Mouse (Mus musculus): ENCODE data around the gene Strip2. TPM values are rescaled to one million over a fixed set of nuclear protein-coding genes. Genes with fewer than 3 reads are reported as not detected.

Strip2 gene
- polyA plus RNA-seq, 1 experiment: 0.79 TPM

DNA sequence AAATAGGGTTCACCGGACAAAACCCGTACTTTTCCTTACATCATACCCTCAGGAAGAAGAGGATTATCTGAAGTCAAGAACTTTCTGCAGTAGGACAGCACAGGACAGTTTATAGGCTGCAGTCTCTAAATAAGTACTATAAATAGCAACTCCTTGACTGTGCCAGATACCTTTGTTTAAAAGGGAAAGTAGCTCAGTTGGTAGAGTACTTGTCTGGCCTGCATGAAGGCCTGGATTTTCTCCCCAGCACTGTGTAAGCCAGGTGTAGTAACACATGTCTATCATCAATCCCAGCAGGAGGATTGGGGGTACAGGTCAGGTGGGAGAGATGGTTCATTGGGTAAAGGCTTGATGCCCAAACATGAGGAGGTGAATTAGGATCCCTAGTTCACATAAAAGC, 34.9 kb upstream of the Strip2 start:
- no peaks in the 10 kb centered on the region for H3K4me1 ChIP-seq (ENCODE audit: control insufficient read depth, insufficient read depth, insufficient read length)
- no peak overlapping the region for H3K27ac ChIP-seq (ENCODE audit: insufficient read depth, low read length)
- no peak for TF ChIP-seq CTCF (IDR thresholded peaks at IDR 0.05; ENCODE audit: extremely low read depth, insufficient read depth, insufficient read length, insufficient replicate concordance)
- no peak for TF ChIP-seq POLR2A (IDR thresholded peaks at IDR 0.05; ENCODE audit: low read depth, low read length)
- H3K4me3 ChIP-seq (ENCODE audit: extremely low read depth, insufficient read depth, insufficient read length): no peak overlapping the region
- no peaks in the 10 kb centered on the region for H3K27me3 ChIP-seq (ENCODE audit: control insufficient read depth, insufficient read depth, low read length)
- peaks cover 2% of the 10 kb centered on the region; the same call in 1 of the 2 replicates for H3K36me3 ChIP-seq (ENCODE audit: control insufficient read depth, insufficient read depth, low read length)
- 91% methylated on average over 2 of the region's 2 CpGs for WGBS
- no peak for DNase-seq (ENCODE audit: low read depth in 1 of 2, low spot score in 2 of 2)

DNA sequence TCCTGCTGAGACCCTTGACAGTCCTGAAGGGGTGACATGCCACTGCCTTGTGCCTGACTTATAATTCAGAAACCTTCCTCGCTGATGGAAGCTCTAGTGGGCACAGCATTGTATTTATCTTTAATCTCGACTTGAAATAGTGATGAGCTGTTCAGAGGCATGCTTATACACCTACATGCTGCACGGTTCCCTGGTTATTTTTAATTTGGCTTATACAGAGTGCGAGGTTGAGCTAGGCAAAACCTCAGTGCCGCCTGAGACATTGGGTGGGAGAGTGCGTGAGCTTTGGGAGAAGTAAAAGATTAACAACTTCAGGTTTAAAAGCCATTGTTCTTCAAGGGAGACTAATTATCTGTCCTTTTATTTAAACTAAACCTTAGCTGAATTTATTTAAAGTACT, 33.9 kb upstream of the Strip2 start:
- TF ChIP-seq POLR2A (IDR thresholded peaks at IDR 0.05; ENCODE audit: low read depth, low read length) (no peak), CTCF (IDR thresholded peaks at IDR 0.05; ENCODE audit: extremely low read depth, insufficient read depth, insufficient read length, insufficient replicate concordance) (no peak)
- H3K36me3 ChIP-seq (ENCODE audit: control insufficient read depth, insufficient read depth, low read length): 0 out of 2 replicates have a peak, but pooled peaks cover 2% of the 10 kb centered on the region
- no peak overlapping the region for H3K27ac ChIP-seq (ENCODE audit: insufficient read depth, low read length)
- H3K4me1 ChIP-seq (ENCODE audit: control insufficient read depth, insufficient read depth, insufficient read length): no peaks in the 10 kb centered on the region; the same call in none of the 2 replicates
- no peaks in the 10 kb centered on the region for H3K27me3 ChIP-seq (ENCODE audit: control insufficient read depth, insufficient read depth, low read length)
- no peak overlapping the region for H3K4me3 ChIP-seq (ENCODE audit: extremely low read depth, insufficient read depth, insufficient read length)
- WGBS: 89% methylated on average over 6 of the region's 6 CpGs
- DNase-seq (ENCODE audit: low read depth in 1 of 2, low spot score in 2 of 2): no peak

DNA sequence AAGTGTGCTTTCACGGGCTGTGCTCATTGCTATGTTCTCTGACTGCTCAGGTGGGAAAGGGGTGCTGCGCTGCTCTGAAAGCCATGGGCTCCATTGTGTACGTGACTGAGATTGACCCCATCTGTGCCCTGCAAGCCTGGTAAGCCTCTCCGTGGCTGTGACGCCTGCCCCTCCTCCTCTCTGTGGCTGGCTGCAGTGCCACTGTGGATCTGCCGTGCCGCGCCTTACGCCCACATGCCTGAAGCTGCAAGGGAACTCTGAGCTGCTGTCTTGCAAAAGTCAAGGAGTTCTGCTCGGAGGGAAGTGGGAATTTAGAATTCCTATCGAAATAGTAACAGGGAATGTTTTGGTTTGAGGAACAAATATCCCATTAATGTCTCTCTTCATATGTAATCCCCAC, 25.7 kb upstream of the Strip2 start:
- DNase-seq (ENCODE audit: low read depth in 1 of 2, low spot score in 2 of 2): no peak
- no peak for TF ChIP-seq POLR2A (IDR thresholded peaks at IDR 0.05; ENCODE audit: low read depth, low read length)
- TF ChIP-seq CTCF (IDR thresholded peaks at IDR 0.05; ENCODE audit: extremely low read depth, insufficient read depth, insufficient read length, insufficient replicate concordance): no peak
- Histone ChIP-seq H3K27ac (ENCODE audit: insufficient read depth, low read length) (no peak overlapping the region), H3K36me3 (ENCODE audit: control insufficient read depth, insufficient read depth, low read length) (peaks cover 6% of the 10 kb centered on the region), H3K27me3 (ENCODE audit: control insufficient read depth, insufficient read depth, low read length) (no peaks in the 10 kb centered on the region), H3K4me3 (ENCODE audit: extremely low read depth, insufficient read depth, insufficient read length) (no peak overlapping the region), H3K4me1 (ENCODE audit: control insufficient read depth, insufficient read depth, insufficient read length) (no peaks in the 10 kb centered on the region; the same call in none of the 2 replicates)
- 85% methylated on average over 11 of the region's 11 CpGs for WGBS

DNA sequence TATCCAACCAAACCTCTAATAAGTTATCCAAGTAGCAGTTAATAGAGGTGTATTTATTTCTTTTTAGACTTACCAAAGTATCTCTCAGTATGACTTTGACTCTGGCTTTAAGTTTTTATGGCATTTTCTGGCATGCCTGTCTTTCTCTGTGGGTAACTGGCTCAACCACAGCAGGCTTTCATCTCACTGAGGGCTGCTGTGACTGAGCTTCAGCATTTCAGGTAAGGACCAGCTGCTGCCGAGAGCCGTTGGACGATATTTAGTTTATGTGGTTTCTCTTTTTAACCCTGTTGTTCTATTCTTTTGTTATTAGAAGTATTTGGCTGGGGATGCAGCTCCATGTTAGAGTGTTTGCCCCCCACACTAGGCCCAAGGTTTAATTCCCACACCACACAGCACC, 19.8 kb upstream of the Strip2 start:
- DNase-seq (ENCODE audit: low read depth in 1 of 2, low spot score in 2 of 2): no peak
- Histone ChIP-seq H3K36me3 (ENCODE audit: control insufficient read depth, insufficient read depth, low read length) (peaks cover 1% of the 10 kb centered on the region; the same call in 1 of the 2 replicates), H3K27me3 (ENCODE audit: control insufficient read depth, insufficient read depth, low read length) (no peaks in the 10 kb centered on the region), H3K27ac (ENCODE audit: insufficient read depth, low read length) (no peak overlapping the region), H3K4me1 (ENCODE audit: control insufficient read depth, insufficient read depth, insufficient read length) (no peaks in the 10 kb centered on the region), H3K4me3 (ENCODE audit: extremely low read depth, insufficient read depth, insufficient read length) (no peak overlapping the region)
- 59% methylated on average over 3 of the region's 3 CpGs for WGBS
- TF ChIP-seq CTCF (IDR thresholded peaks at IDR 0.05; ENCODE audit: extremely low read depth, insufficient read depth, insufficient read length, insufficient replicate concordance) (no peak), POLR2A (IDR thresholded peaks at IDR 0.05; ENCODE audit: low read depth, low read length) (no peak)

DNA sequence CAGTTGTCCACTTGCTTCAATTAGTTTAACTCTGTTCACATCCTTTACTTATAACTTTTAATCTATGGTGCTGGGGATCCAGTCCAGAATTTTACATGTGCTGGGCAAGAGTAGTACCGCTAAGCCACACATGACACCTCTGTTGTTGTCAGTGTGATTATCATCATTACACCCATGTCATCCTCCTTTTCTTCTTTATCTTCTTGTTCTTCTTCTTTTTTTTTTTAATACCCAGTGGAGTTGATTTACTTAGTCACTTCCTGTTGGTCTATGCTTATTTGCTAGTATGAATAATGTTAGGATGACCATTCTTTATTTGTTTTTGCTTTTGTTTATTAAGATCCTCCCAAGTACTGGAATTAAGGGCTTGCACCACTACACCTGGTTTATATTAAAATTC, 15.4 kb upstream of the Strip2 start:
- H3K27me3 ChIP-seq (ENCODE audit: control insufficient read depth, insufficient read depth, low read length): no peaks in the 10 kb centered on the region
- no peak overlapping the region for H3K27ac ChIP-seq (ENCODE audit: insufficient read depth, low read length)
- TF ChIP-seq POLR2A (IDR thresholded peaks at IDR 0.05; ENCODE audit: low read depth, low read length): no peak
- no peak for TF ChIP-seq CTCF (IDR thresholded peaks at IDR 0.05; ENCODE audit: extremely low read depth, insufficient read depth, insufficient read length, insufficient replicate concordance)
- peaks cover 11% of the 10 kb centered on the region for H3K36me3 ChIP-seq (ENCODE audit: control insufficient read depth, insufficient read depth, low read length)
- DNase-seq (ENCODE audit: low read depth in 1 of 2, low spot score in 2 of 2): no peak
- no peak overlapping the region for H3K4me3 ChIP-seq (ENCODE audit: extremely low read depth, insufficient read depth, insufficient read length)
- no peaks in the 10 kb centered on the region; the same call in 1 of the 2 replicates for H3K4me1 ChIP-seq (ENCODE audit: control insufficient read depth, insufficient read depth, insufficient read length)
- 95% methylated on average over 1 of the region's 1 CpGs for WGBS

DNA sequence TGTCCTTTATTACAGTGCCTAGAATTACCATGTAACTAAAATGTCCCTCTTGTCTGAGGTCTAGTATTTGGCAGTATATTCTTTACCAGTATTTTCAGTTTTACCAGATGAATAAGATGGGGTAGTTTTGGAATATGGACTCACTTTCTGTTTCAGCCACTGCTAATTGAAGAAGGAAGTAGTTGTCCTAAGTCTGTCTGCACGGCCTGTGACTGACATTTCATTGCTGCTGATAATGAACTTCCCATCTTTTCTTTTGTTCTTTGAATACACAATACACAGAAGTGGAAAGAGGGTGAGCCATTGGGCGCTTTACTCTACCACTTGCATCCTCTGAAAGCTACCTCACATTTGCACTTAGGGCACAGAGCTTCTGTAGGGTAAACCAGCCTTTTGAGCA, 14.6 kb upstream of the Strip2 start:
- Histone ChIP-seq H3K27me3 (ENCODE audit: control insufficient read depth, insufficient read depth, low read length) (no peaks in the 10 kb centered on the region), H3K36me3 (ENCODE audit: control insufficient read depth, insufficient read depth, low read length) (peaks cover 10% of the 10 kb centered on the region), H3K4me3 (ENCODE audit: extremely low read depth, insufficient read depth, insufficient read length) (no peak overlapping the region), H3K4me1 (ENCODE audit: control insufficient read depth, insufficient read depth, insufficient read length) (no peaks in the 10 kb centered on the region; the same call in 1 of the 2 replicates), H3K27ac (ENCODE audit: insufficient read depth, low read length) (no peak overlapping the region)
- no peak for TF ChIP-seq POLR2A (IDR thresholded peaks at IDR 0.05; ENCODE audit: low read depth, low read length)
- TF ChIP-seq CTCF (IDR thresholded peaks at IDR 0.05; ENCODE audit: extremely low read depth, insufficient read depth, insufficient read length, insufficient replicate concordance): no peak
- no peak for DNase-seq (ENCODE audit: low read depth in 1 of 2, low spot score in 2 of 2)
- WGBS: 52% methylated on average over 2 of the region's 2 CpGs

DNA sequence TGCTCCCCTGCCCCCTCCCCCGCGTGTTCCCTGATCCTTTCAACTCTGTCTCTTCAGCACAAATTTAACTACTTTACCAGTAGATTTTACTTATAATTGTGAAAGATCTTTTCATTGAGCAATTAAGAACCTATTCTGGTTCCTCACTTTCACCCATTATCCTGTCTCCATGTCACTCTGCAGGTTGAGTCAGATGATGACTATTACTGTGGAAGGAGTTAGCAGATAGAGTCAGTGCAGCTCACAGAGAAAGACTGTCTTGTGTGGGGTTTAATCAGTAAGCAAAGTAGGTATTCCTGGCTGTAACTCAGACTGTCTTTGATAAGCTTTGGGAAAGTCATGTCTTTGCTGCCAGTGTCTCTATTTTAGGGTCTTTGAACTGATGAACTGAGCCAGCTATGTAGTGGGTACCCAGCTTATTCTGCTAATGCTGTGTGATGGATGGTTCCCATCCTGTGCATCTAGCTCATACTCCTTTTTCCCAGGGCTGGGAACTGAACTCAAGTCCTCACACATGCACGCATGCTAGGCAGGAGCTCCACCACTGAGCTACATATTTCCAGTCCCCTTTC, 13.4 kb upstream of the Strip2 start:
- no peaks in the 10 kb centered on the region; the same call in 1 of the 2 replicates for H3K4me1 ChIP-seq (ENCODE audit: control insufficient read depth, insufficient read depth, insufficient read length)

More for the DNA sequence above, 13.4 kb upstream of the Strip2 start:
- no peak for DNase-seq (ENCODE audit: low read depth in 1 of 2, low spot score in 2 of 2)
- TF ChIP-seq CTCF (IDR thresholded peaks at IDR 0.05; ENCODE audit: extremely low read depth, insufficient read depth, insufficient read length, insufficient replicate concordance) (no peak), POLR2A (IDR thresholded peaks at IDR 0.05; ENCODE audit: low read depth, low read length) (no peak)
- 96% methylated on average over 3 of the region's 3 CpGs for WGBS
- no peaks in the 10 kb centered on the region for H3K27me3 ChIP-seq (ENCODE audit: control insufficient read depth, insufficient read depth, low read length)
- no peak overlapping the region for H3K4me3 ChIP-seq (ENCODE audit: extremely low read depth, insufficient read depth, insufficient read length)
- H3K27ac ChIP-seq (ENCODE audit: insufficient read depth, low read length): no peak overlapping the region
- peaks cover 12% of the 10 kb centered on the region for H3K36me3 ChIP-seq (ENCODE audit: control insufficient read depth, insufficient read depth, low read length)
